Mouse (Mus musculus) heart, embryonic 12.5 days (tissue): ENCODE data around the gene Fcgbp. TPM values are rescaled to one million over a fixed set of nuclear protein-coding genes. Genes with fewer than 3 reads are reported as not detected.
"Not testable (repeated sequence)": the region's sequence is repeated elsewhere in the genome, so short reads cannot be mapped to it uniquely, and the experiment has no call there.

Experiments used
- ATAC-seq: fragments of 200-750 bp; cut with Nextera tagmentation; 2 replicates; pipeline ENCODE4 v1.8.0; 2017; ENCODE audit warnings: moderate TSS enrichment, moderate library complexity; ENCODE audit not compliant: insufficient number of reproducible peaks, low FRiP score
- H3K27ac ChIP-seq: fragments of 300-500 bp; sonication (generic); 2 replicates; pipeline ENCODE4 v1.5.1; 2016; ENCODE audit warnings: mild to moderate bottlenecking, moderate library complexity; ENCODE audit not compliant: poor library complexity, severe bottlenecking
- H3K27me3 ChIP-seq: fragments of 300-500 bp; sonication (generic); replicated peaks from 2 replicates; pipeline ENCODE4 v1.6.1; 2016; ENCODE audit warnings: mild to moderate bottlenecking, moderate library complexity
- H3K36me3 ChIP-seq: fragments of 300-500 bp; sonication (generic); 2 replicates; pipeline ENCODE4 v1.6.1; 2016; ENCODE audit warnings: mild to moderate bottlenecking, moderate library complexity
- H3K4me1 ChIP-seq: fragments of 300-500 bp; sonication (generic); replicated peaks from 2 replicates; pipeline ENCODE4 v1.6.1; 2016; ENCODE audit warnings: mild to moderate bottlenecking
- H3K4me2 ChIP-seq: fragments of 300-500 bp; sonication (generic); 2 replicates; pipeline ENCODE4 v1.6.1; 2016; ENCODE audit warnings: mild to moderate bottlenecking, moderate library complexity
- H3K4me3 ChIP-seq: fragments of 300-500 bp; sonication (generic); 2 replicates; pipeline ENCODE4 v1.5.1; 2016; ENCODE audit warnings: mild to moderate bottlenecking
- H3K9ac ChIP-seq: fragments of 300-500 bp; sonication (generic); 2 replicates; pipeline ENCODE4 v1.6.1; 2016; ENCODE audit warnings: mild to moderate bottlenecking, moderate library complexity
- H3K9me3 ChIP-seq: fragments of 300-500 bp; sonication (generic); replicated peaks from 2 replicates; pipeline ENCODE4 v1.6.1; 2016; ENCODE audit warnings: mild to moderate bottlenecking, moderate library complexity
- WGBS: fragments of 180-500 bp; shearing (Covaris S2); methylation state at CpG from one replicate; pipeline ENCODE4 v1.1.7; 2016; 5-methylcytosine and 5-hydroxymethylcytosine counted together
- polyA plus RNA-seq: library from polyadenylated mRNA; unstranded; fragments of >200 nt; fragmentation: Nextera tagmentation; extraction: Ambion mirVana; gene quantifications from 2 replicates; pipeline ENCODE4 v1.2.1, GENCODE M21; 2016

Gene Fcgbp
- polyA plus RNA-seq, 1 experiment from 2014 or later, result not detected

- H3K27ac ChIP-seq, result no peak overlapping the region
- no peak for ATAC-seq
- H3K4me1 ChIP-seq, result no peaks in the 10 kb centered on the region
- H3K27me3 ChIP-seq, result peaks cover 33% of the 10 kb centered on the region
- H3K9ac ChIP-seq, result no peak overlapping the region
- H3K9me3 ChIP-seq, result no peaks in the 10 kb centered on the region
- H3K4me2 ChIP-seq, result no peak overlapping the region
- no peaks in the 10 kb centered on the region for H3K36me3 ChIP-seq
- no peak overlapping the region for H3K4me3 ChIP-seq
- WGBS, result 16% methylated on average over 13 of the region's 13 CpGs
Measured at GRCm38 (mm10) chr7:28151584-28152221, 80.7 kb downstream of the Fcgbp start.

DNA sequence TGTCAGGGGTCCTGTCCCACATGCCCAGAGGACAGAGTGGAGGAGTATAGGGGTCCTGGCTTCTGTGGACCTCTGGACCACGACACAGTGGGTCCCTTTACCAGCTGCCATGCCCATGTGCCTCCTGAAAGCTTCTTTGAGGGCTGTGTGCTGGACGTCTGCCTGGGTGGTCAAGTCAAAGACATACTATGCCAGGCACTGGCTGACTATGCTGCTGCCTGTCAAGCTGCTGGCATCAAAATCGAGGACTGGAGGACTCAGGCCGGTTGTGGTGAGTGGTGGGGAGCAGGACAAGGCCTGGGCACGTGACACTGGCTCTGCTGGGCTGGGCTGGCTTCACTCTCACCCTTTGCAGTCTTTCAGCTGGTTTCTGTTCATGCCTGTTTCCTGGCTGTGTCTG is 82.6 kb downstream of the Fcgbp start:
- not testable (repeated sequence) for H3K4me3 ChIP-seq, H3K36me3 ChIP-seq, H3K4me2 ChIP-seq, H3K4me1 ChIP-seq, H3K27ac ChIP-seq, ATAC-seq, H3K9me3 ChIP-seq, H3K9ac ChIP-seq
- 38% methylated on average over 5 of the region's 5 CpGs for WGBS
- H3K27me3 ChIP-seq, result peaks cover 26% of the 10 kb centered on the region

- no peak overlapping the region for H3K4me3 ChIP-seq
- no peak overlapping the region for H3K27ac ChIP-seq
- peaks cover 8% of the 10 kb centered on the region; the same call in 1 of the 2 replicates for H3K27me3 ChIP-seq
- H3K4me2 ChIP-seq, result no peak overlapping the region
- H3K9me3 ChIP-seq, result no peaks in the 10 kb centered on the region
- H3K4me1 ChIP-seq, result no peaks in the 10 kb centered on the region
- no peak overlapping the region for H3K9ac ChIP-seq
- no peaks in the 10 kb centered on the region for H3K36me3 ChIP-seq
- ATAC-seq, result no peak
- WGBS, result 38% methylated on average over 6 of the region's 6 CpGs
Measured at GRCm38 (mm10) chr7:28159292-28159691, 88.3 kb downstream of the Fcgbp start.

DNA sequence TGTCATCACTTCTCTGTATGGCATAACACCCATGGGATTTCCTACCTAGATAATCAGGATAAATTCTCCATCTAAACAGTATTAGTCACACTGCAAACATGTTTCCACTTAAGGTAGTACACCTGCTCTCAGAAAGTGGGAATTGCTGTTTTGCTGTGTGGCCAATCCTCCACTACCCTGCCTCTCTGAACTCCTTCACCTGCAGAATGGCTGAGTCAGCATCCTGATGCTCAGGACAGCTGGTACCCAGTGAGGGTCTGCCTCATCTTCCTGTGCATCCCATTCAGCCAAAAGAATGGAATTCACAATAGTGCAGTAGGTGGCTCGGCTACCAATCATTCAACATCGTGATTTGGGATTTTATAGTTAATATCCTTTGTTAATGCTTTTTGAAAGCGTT is 88.9 kb downstream of the Fcgbp start:
- Histone ChIP-seq H3K27me3 (peaks cover 8% of the 10 kb centered on the region; the same call in 1 of the 2 replicates), H3K4me1 (no peaks in the 10 kb centered on the region), H3K9ac (no peak overlapping the region), H3K36me3 (no peaks in the 10 kb centered on the region), H3K27ac (no peak overlapping the region), H3K4me2 (no peak overlapping the region), H3K4me3 (no peak overlapping the region), H3K9me3 (no peaks in the 10 kb centered on the region)
- no peak for ATAC-seq
- WGBS, result 79% methylated on average over 3 of the region's 3 CpGs

DNA sequence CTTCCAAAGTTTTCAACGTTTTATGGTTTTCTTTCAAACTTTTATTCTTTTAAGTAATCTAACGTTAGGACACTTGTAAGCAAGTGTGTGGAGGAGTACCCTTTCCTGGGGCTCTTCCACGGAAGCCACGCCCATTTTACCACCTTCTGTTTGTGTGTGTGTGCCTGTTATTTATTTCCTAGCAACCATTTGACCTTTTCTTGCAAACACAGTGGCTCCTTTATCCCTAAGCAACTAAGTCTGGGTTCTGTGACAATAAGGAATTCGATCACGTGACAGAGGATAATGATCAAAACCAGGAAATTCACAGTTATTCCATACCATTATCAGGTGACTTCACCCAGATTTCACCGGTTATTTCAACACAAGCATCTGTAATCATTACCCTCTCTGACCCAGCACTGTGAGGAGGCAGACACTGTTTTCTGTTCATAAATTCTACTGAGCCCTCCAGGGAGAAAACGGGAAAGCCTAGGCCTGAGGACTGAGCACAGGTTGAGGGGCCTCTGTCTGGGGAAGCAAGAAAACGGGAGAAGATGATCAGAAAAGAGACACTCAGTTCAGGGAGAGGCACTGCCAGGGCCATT is 90.2 kb downstream of the Fcgbp start:
- ATAC-seq, result no peak
- no peak overlapping the region for H3K9ac ChIP-seq

DNA sequence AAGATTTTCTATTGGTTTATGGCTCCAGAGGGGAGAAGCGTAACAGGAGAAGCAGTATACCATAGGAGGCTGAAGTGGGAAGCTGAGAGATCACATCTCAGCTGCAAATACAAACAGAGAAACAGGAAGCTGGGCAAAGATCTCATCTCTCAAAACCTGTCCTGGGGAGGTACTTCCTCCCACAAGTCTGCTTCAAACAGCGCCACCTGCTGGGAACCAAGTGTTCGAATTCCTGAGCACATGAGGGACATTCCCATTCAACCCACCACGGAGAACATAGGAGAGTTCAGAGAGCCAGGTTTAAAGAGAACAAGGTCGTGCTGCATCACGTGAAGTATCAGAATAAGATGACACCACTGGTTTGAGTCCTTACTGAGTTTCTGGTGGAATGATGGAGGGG is 94.4 kb downstream of the Fcgbp start:
- no peak for ATAC-seq
- 76% methylated on average over 6 of the region's 6 CpGs for WGBS
- Histone ChIP-seq H3K36me3 (no peaks in the 10 kb centered on the region), H3K27me3 (no peaks in the 10 kb centered on the region), H3K4me2 (no peak overlapping the region), H3K4me1 (peaks cover 9% of the 10 kb centered on the region), H3K9me3 (peaks cover 5% of the 10 kb centered on the region), H3K9ac (no peak overlapping the region), H3K27ac (no peak overlapping the region), H3K4me3 (no peak overlapping the region)

More for the DNA sequence above, 90.2 kb downstream of the Fcgbp start:
- Histone ChIP-seq H3K9me3 (peaks cover 5% of the 10 kb centered on the region), H3K4me3 (no peak overlapping the region), H3K27ac (no peak overlapping the region), H3K36me3 (no peaks in the 10 kb centered on the region), H3K4me2 (no peak overlapping the region), H3K4me1 (no peaks in the 10 kb centered on the region), H3K27me3 (no peaks in the 10 kb centered on the region)
- WGBS, result 53% methylated on average over 9 of the region's 9 CpGs

DNA sequence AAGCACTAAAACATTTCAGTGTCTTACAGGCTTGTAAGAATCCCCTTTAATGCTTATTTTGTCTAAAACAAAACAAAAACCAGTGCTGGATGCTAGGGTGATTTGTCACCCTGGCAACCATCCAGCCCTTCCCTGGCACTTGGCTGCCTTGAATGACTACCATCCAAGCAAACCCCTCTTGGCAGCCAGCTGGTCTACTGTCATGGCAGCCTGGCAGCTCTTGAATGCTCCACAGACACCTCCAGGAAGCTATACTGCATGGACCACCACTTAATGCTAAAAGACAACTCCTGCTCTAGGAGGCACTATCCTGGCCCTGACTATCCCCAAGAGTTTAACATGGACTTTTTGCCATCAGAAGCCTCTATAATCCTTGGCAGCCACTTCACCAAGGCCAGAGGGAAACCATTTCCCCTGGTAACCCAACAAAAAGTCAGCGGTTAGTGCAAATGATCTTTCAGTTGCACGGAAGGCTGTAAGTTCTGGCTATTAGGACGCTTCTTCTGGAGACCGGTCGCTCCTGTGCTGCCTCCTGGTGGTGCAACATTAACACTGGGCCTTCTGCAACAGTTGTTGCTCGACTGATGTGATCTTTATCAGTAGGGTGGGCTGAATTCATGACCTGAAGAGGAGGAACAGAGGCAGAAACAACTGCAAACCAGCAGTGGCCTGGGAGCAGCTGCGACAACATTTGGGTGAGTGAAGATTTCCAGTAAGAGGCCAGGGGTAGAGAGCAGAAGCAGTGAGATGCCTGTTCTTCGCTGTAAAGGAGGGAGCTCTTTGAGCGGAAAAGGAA is 97.5 kb downstream of the Fcgbp start:
- H3K27ac ChIP-seq, result peak overlapping the region; percentile 82
- H3K36me3 ChIP-seq, result no peaks in the 10 kb centered on the region
- no peaks in the 10 kb centered on the region for H3K27me3 ChIP-seq
- WGBS, result 10% methylated on average over 9 of the region's 9 CpGs
- peaks cover 27% of the 10 kb centered on the region for H3K4me1 ChIP-seq
- peaks cover 5% of the 10 kb centered on the region for H3K9me3 ChIP-seq
- H3K4me3 ChIP-seq, result peak overlapping the region; percentile 72
- peak overlapping the region; percentile 86 for H3K9ac ChIP-seq
- H3K4me2 ChIP-seq, result peak overlapping the region; percentile 88
- no peak for ATAC-seq

- WGBS, result under 1% methylated on average over 79 of the region's 80 CpGs
- Histone ChIP-seq H3K36me3 (peaks cover 2% of the 10 kb centered on the region), H3K9ac (peak within 1 kb of the TSS; percentile 86), H3K9me3 (peaks cover 5% of the 10 kb centered on the region), H3K27me3 (no peaks in the 10 kb centered on the region), H3K4me3 (peak within 1 kb of the TSS; percentile 72), H3K4me2 (peak within 1 kb of the TSS; percentile 88), H3K4me1 (peaks cover 27% of the 10 kb centered on the region), H3K27ac (peak within 1 kb of the TSS; percentile 82)
- peak; percentile 93 for ATAC-seq
Measured at GRCm38 (mm10) chr7:28169489-28170422, 98.7 kb downstream of the Fcgbp start, which contains the start of gene Fbl. Gene Fbl (plus strand): TSS chr7:28169710.
